Mouse (Mus musculus): Measurements from ENCODE around the gene Zfp106.

Zfp106 gene

DNA sequence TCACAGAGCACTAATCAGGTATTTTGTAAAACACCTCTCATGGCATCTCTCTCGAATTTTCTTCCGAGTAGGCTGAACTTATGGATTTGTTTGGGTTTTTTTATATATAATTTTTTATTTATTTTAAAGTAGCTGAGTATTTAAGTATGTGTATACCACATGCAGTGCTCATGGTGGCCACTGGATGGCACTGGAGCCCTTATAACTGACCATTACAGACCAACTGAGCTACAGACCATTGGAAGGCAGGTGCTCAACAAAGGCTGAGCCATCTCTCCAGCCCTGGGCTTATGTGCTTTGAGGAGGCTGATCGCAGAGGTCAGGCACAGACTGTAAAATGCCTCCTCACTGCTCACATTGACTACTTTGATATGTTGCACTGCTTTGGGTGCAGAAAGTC lies 85.0 kb downstream of the Zfp106 start:
- in situ Hi-C loops (cut with MboI, MseI), result no loop called here

DNA sequence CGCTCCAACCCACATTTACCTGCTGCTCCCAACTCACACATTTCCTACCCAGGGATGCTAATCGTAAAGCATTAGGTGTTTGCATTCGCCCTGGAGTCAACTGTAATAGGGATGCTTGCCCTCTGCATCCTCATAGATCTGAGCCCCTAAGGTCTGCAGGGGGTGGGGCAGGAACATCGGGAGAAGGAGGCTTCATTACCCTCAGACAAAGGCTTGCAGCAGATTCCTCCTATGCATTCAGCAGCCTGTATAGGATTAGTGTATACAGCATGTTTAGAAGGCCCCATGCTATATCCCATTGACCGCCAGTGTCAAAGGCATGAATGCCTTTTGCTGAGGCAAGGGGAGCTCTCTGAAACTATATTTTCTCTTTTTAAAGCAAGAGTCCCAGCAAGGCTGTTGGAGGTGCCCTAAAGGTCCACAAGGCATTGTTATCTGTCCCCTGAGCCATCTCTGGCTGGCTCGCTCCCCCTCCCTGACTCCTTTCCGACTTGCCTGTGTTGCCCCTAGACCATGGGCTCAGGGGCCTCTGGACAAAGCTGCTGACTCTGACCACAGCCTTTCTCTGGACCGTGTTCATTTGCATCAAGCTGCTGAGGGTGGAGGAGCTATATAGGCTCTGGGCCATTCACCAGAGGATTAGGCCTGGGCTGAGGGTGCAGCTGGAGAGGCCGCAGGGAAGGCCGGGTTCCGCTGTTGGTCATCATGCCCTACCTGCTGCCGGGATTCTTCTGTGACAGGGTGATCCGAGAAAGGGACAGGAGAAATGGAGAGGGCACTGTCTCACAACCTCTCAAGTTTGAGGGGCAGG lies 87.2 kb downstream of the Zfp106 start:
- in situ Hi-C loops (cut with MboI, MseI), result no loop called here

DNA sequence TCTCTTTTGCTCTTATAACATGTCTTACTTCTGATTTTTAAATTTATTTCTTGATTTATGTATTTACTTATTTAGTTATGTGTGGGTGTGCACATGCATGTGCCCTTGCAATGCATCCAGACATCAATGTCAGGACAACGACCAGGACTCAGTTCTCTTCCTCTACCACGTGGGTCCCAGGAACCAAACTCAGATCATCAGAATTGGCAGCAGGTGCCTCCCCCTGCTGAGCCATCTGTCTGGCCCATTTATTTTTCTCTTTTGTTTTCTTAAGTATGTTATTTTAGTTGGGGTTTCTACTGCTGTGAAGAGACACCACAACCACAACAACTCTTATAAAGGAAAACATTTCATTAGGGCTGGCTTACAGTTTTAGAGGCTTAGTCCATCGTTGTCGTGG lies 92.8 kb downstream of the Zfp106 start:
- in situ Hi-C loops (cut with MboI, MseI), result no loop called here

DNA sequence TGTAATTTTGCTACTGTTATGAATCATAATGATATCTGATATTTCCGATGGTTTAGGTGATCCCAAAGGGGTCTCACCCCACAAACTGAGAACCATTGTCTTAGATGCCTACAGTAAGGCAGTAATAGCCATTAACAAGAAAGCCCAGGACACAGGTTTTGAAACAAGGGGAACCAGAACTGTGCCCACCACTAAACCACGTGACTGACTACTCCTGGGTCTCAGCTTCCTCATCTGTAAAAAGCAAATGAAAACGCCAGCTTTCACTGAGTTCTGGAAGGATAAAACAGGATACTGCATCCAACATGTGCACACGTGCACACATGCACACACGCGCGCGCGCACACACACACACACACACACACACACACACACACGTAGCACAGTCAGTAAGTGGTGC lies 93.9 kb downstream of the Zfp106 start:
- in situ Hi-C loops (cut with MboI, MseI), result no loop called here

DNA sequence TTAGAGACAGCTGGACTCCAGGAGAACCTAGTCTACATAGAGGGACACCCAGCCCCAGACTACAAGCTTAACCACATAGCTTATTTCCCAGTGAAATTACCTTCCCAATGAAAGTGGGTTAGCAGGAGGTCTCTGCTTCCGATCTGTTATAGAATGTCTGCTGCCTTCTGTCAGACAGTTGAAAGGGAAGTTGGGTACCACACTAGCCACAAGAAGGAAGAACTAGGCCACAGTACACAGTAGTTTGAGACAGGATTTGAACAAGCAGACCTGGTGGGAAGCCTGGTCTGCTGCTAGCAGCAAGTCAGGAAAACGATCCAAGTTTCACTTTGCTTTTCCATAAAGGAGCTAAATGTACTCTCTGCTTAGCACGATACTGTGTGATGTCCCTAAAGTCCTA lies 94.4 kb downstream of the Zfp106 start:
- in situ Hi-C loops (cut with MboI, MseI), result no loop called here

DNA sequence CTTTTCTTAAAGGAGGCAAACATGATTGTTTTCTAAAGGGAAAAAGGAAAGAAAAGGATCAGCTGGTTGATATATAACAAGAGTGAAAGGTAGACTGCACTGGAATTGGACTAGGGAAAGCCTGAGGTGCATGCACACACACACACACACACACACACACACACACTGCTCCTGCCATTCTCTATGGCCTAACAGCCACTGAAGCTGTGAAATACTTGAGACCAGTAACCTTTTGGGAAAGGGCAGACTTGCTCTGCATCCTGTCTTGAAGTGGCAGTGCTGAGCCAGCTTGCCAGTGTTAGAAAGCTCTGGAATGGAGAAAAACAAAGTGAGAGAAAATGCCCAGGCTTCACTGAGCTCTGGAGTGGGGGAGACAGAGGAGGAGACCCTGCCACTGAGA lies 95.6 kb downstream of the Zfp106 start:
- in situ Hi-C loops (cut with MboI, MseI), result no loop called here

DNA sequence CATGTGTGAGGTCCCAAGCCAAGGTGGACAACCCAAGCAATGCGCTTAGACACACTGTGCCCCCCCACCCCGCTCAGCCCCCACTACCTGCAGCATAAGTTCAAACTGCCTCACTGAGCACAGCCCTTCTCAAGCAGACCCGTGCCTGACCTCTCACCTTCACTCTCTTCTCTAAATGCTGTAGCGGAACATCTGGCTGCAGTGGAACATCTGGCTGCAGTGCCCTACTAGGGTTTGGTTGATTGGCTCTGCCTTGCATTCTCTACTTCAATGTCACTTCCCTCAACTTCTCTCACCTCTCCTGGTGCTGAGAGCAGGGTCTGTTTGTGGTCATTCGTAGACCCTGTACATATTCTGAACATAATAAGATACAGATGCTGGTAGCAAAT lies 98.3 kb downstream of the Zfp106 start:
- in situ Hi-C loops (cut with MboI, MseI), result no loop called here

DNA sequence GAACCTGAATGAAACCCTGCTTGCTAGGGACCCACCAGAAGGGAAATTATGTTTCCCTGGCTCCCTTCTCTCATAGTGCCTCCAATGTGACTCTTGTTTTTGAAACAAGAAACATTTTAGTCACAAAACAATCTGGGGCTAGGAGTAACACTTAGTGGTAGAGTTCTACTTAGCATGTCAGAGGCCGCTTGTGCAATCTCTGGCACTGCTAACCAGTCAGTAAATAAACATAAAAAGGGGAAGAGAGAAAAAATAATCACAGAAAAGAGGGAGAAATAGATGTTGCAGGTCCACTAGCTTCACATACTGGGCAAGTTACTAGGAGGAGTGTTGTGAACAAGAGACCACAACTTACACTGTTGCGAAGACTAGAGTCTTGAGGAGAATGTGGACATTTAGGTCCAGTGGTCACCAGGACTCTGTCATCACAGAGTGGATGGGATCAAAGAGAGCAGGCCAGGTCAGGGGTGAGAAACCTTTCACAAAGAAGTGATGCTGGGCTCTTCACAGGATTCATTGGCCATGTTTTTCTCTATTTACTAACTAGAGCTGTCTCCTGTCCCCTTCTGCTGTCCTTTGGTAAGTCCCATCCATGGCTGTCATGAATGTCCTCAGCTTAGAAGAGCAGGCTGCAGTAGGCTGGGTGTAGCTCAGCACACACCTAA lies 98.8 kb downstream of the Zfp106 start:
- in situ Hi-C loops (cut with MboI, MseI), result loop anchor here (5.0 kb wide), 1 partner anchor 77 kb away; no protein-coding TSS in a partner anchor

DNA sequence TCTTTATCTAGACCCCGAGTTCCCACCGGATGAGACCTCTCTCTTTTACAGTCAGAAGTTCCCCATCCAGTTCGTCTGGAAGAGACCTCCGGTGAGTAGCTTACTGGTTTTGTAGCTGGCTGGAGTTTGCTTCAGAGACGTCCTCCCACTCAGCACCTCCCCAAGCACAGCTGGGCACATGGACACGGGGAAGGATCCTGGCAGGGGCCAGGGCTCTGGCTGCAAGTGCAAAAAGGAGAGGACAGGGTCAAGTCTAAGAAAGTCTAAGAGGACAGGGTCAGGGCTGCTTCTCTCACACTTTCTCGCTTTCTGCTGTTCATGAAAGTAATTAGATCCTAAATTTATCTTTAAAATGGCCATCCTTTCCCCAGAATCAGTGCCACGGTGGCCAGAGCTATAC lies 99.6 kb downstream of the Zfp106 start:
- in situ Hi-C loops (cut with MboI, MseI), result loop anchor here (5.0 kb wide), 1 partner anchor 78 kb away; no protein-coding TSS in a partner anchor

DNA sequence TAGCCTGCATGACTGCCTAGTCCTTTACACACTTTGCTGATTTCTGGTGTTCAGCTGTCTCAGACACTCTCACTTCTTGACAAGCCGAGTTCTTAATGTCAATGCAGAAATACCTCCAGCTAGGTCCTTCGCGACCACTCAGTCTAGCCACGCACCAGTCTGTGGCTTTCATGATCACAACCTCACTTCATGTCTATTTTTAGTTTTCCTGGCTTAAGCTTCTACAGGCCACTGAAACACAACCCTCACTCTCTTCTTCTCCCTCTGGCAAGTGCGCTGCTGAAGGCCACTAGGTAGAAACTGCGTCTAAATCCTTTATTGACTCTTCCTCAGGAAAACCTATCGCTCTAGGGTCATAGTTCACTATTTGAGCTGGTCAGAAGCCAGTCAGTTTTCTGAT lies 100.3 kb downstream of the Zfp106 start:
- in situ Hi-C loops (cut with MboI, MseI), result loop anchor here (5.0 kb wide), 1 partner anchor 79 kb away; no protein-coding TSS in a partner anchor

DNA sequence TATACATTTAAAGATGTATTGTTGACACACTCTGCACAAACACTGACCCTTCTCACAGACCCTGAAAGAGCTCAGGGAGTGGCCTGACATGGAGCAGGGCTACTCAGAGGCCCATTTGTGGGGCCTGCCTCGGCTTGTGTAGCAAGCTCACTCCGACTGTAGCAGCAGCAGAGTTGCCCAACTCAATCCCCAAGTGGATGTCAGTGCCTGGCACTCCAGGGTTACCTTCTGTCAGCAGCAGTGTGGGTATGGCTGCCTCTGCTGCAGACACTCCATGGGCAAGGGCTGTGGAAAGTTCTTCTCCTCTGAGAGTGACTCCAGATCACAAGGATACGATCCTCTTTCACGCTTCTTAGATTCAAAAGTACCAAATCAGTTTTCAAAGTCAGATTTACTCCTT lies 103.4 kb downstream of the Zfp106 start:
- in situ Hi-C loops (cut with MboI, MseI), result loop anchor here (5.0 kb wide), 1 partner anchor 82 kb away; no protein-coding TSS in a partner anchor
